Mouse (Mus musculus): ENCODE measurements at regions not wholly inside any gene's neighbourhood (a gene's known extent, or its start where the extent isn't known, plus 50 kb on each side); places are given as distances from the start of the nearest gene placed in this dataset.

- Histone ChIP-seq H3K4me1 (ENCODE audit: control insufficient read depth in 2 of 2, insufficient read depth in 2 of 2, low read length in 2 of 2) (peaks cover 9 to 21% of the 10 kb centered on the region in 2 experiments), H3K27ac (replicated peaks in 1 of 2; ENCODE audit: control insufficient read depth in 1 of 2, insufficient read depth in 1 of 2, low read depth in 2 of 2, low read length in 2 of 2) (no peak overlapping the region), H3K9me3 (ENCODE audit: control insufficient read depth, low read length) (no peaks in the 10 kb centered on the region), H3K4me3 (ENCODE audit: control insufficient read depth in 1 of 2, insufficient read depth in 1 of 2, low read depth in 1 of 2, low read length in 2 of 2) (peak overlapping the region; percentile 4 to 36; a peak in 2 of 4 replicates), H3K27me3 (ENCODE audit: control insufficient read depth, insufficient read depth, low read length) (no peaks in the 10 kb centered on the region), H3K36me3 (ENCODE audit: control insufficient read depth, insufficient read depth, low read length) (no peaks in the 10 kb centered on the region), H3K4me2 (ENCODE audit: low read length) (peak overlapping the region; percentile 78), H3K9ac (ENCODE audit: low read length) (peak overlapping the region; percentile 47; the same call in 1 of the 2 replicates)
- no peak for ATAC-seq (ENCODE audit: insufficient number of reproducible peaks, insufficient read depth, low FRiP score, low read depth)
- 7% methylated on average over 16 of the region's 16 CpGs for WGBS
These were observed 180.3 kb upstream of the Lrig3 start for GRCm38 (mm10) chr10:125785448-125786196.

- Histone ChIP-seq H3K4me1 (ENCODE audit: control insufficient read depth in 2 of 2, insufficient read depth in 2 of 2, low read length in 2 of 2) (peaks cover 9 to 21% of the 10 kb centered on the region in 2 experiments), H3K4me3 (ENCODE audit: control insufficient read depth in 1 of 2, insufficient read depth in 1 of 2, low read depth in 1 of 2, low read length in 2 of 2) (peak overlapping the region; percentile 21 to 36; a peak in 3 of 4 replicates), H3K27ac (replicated peaks in 1 of 2; ENCODE audit: control insufficient read depth in 1 of 2, insufficient read depth in 1 of 2, low read depth in 2 of 2, low read length in 2 of 2) (0 out of 4 replicates have a peak overlapping the region, but pooled peaks of 1 of the 2 experiments have one; percentile 6), H3K4me2 (ENCODE audit: low read length) (peak overlapping the region; percentile 78), H3K9me3 (ENCODE audit: control insufficient read depth, low read length) (no peaks in the 10 kb centered on the region), H3K27me3 (ENCODE audit: control insufficient read depth, insufficient read depth, low read length) (no peaks in the 10 kb centered on the region), H3K9ac (ENCODE audit: low read length) (peak overlapping the region; percentile 47; the same call in 1 of the 2 replicates), H3K36me3 (ENCODE audit: control insufficient read depth, insufficient read depth, low read length) (no peaks in the 10 kb centered on the region)
- WGBS = 13% methylated on average over 10 of the region's 10 CpGs
- ATAC-seq (ENCODE audit: insufficient number of reproducible peaks, insufficient read depth, low FRiP score, low read depth) = no peak
These were observed 179.6 kb upstream of the Lrig3 start for GRCm38 (mm10) chr10:125786197-125786879.

GRCm38 (mm10) chr10:125786880-125787337, 179.1 kb upstream of the Lrig3 start:
- Histone ChIP-seq H3K4me1 (ENCODE audit: control insufficient read depth in 2 of 2, insufficient read depth in 2 of 2, low read length in 2 of 2) (peaks cover 9 to 21% of the 10 kb centered on the region in 2 experiments), H3K27me3 (ENCODE audit: control insufficient read depth, insufficient read depth, low read length) (no peaks in the 10 kb centered on the region), H3K9ac (ENCODE audit: low read length) (peak overlapping the region; percentile 47; the same call in 1 of the 2 replicates), H3K27ac (replicated peaks in 1 of 2; ENCODE audit: control insufficient read depth in 1 of 2, insufficient read depth in 1 of 2, low read depth in 2 of 2, low read length in 2 of 2) (peak overlapping the region in 1 of 2 experiments; percentile 41; a peak in 3 of 4 replicates), H3K4me3 (ENCODE audit: control insufficient read depth in 1 of 2, insufficient read depth in 1 of 2, low read depth in 1 of 2, low read length in 2 of 2) (peak overlapping the region; percentile 21 to 36), H3K36me3 (ENCODE audit: control insufficient read depth, insufficient read depth, low read length) (no peaks in the 10 kb centered on the region), H3K9me3 (ENCODE audit: control insufficient read depth, low read length) (no peaks in the 10 kb centered on the region), H3K4me2 (ENCODE audit: low read length) (peak overlapping the region; percentile 78)
- WGBS = 1% methylated on average over 17 of the region's 17 CpGs
- ATAC-seq (ENCODE audit: insufficient number of reproducible peaks, insufficient read depth, low FRiP score, low read depth) = no peak

- Histone ChIP-seq H3K27ac (replicated peaks in 1 of 2; ENCODE audit: control insufficient read depth in 1 of 2, insufficient read depth in 1 of 2, low read depth in 2 of 2, low read length in 2 of 2) (peak overlapping the region in 1 of 2 experiments; percentile 41; a peak in 2 of 4 replicates), H3K4me1 (ENCODE audit: control insufficient read depth in 2 of 2, insufficient read depth in 2 of 2, low read length in 2 of 2) (peaks cover 9 to 21% of the 10 kb centered on the region in 2 experiments), H3K9me3 (ENCODE audit: control insufficient read depth, low read length) (no peaks in the 10 kb centered on the region), H3K27me3 (ENCODE audit: control insufficient read depth, insufficient read depth, low read length) (no peaks in the 10 kb centered on the region), H3K4me2 (ENCODE audit: low read length) (peak overlapping the region; percentile 78), H3K4me3 (ENCODE audit: control insufficient read depth in 1 of 2, insufficient read depth in 1 of 2, low read depth in 1 of 2, low read length in 2 of 2) (peak overlapping the region; percentile 21 to 36; a peak in 3 of 4 replicates), H3K9ac (ENCODE audit: low read length) (no peak overlapping the region), H3K36me3 (ENCODE audit: control insufficient read depth, insufficient read depth, low read length) (no peaks in the 10 kb centered on the region)
- 33% methylated on average over 19 of the region's 19 CpGs for WGBS
- no peak for ATAC-seq (ENCODE audit: insufficient number of reproducible peaks, insufficient read depth, low FRiP score, low read depth)
These were observed 178.4 kb upstream of the Lrig3 start for GRCm38 (mm10) chr10:125787441-125788060.

- H3K27me3 ChIP-seq (ENCODE audit: control insufficient read depth, insufficient read depth, low read length) = no peaks in the 10 kb centered on the region
- H3K4me1 ChIP-seq (ENCODE audit: control insufficient read depth in 2 of 2, insufficient read depth in 2 of 2, low read length in 2 of 2) = peaks cover 9 to 21% of the 10 kb centered on the region in 2 experiments
- no peak overlapping the region for H3K4me3 ChIP-seq (ENCODE audit: control insufficient read depth in 1 of 2, insufficient read depth in 1 of 2, low read depth in 1 of 2, low read length in 2 of 2)
- H3K36me3 ChIP-seq (ENCODE audit: control insufficient read depth, insufficient read depth, low read length) = no peaks in the 10 kb centered on the region
- H3K27ac ChIP-seq (replicated peaks in 1 of 2; ENCODE audit: control insufficient read depth in 1 of 2, insufficient read depth in 1 of 2, low read depth in 2 of 2, low read length in 2 of 2) = no peak overlapping the region
- H3K9me3 ChIP-seq (ENCODE audit: control insufficient read depth, low read length) = no peaks in the 10 kb centered on the region
- no peak overlapping the region for H3K9ac ChIP-seq (ENCODE audit: low read length)
- WGBS = 96% methylated on average over 2 of the region's 2 CpGs
- no peak for ATAC-seq (ENCODE audit: insufficient number of reproducible peaks, insufficient read depth, low FRiP score, low read depth)
- no peak overlapping the region for H3K4me2 ChIP-seq (ENCODE audit: low read length)
These were observed 177.7 kb upstream of the Lrig3 start for GRCm38 (mm10) chr10:125788262-125788661.

GRCm38 (mm10) chr10:125790924-125791323, 175.0 kb upstream of the Lrig3 start:
- Histone ChIP-seq H3K4me1 (ENCODE audit: control insufficient read depth in 2 of 2, insufficient read depth in 2 of 2, low read length in 2 of 2) (peaks cover 4 to 13% of the 10 kb centered on the region in 2 experiments), H3K4me3 (ENCODE audit: control insufficient read depth in 1 of 2, insufficient read depth in 1 of 2, low read depth in 1 of 2, low read length in 2 of 2) (no peak overlapping the region), H3K27me3 (ENCODE audit: control insufficient read depth, insufficient read depth, low read length) (no peaks in the 10 kb centered on the region), H3K4me2 (ENCODE audit: low read length) (no peak overlapping the region), H3K9me3 (ENCODE audit: control insufficient read depth, low read length) (no peaks in the 10 kb centered on the region), H3K27ac (replicated peaks in 1 of 2; ENCODE audit: control insufficient read depth in 1 of 2, insufficient read depth in 1 of 2, low read depth in 2 of 2, low read length in 2 of 2) (no peak overlapping the region), H3K36me3 (ENCODE audit: control insufficient read depth, insufficient read depth, low read length) (no peaks in the 10 kb centered on the region), H3K9ac (ENCODE audit: low read length) (no peak overlapping the region)
- 81% methylated on average over 2 of the region's 2 CpGs for WGBS
- ATAC-seq (ENCODE audit: insufficient number of reproducible peaks, insufficient read depth, low FRiP score, low read depth) = no peak

- no peaks in the 10 kb centered on the region for H3K36me3 ChIP-seq (ENCODE audit: control insufficient read depth, insufficient read depth, low read length)
- no peak overlapping the region for H3K4me3 ChIP-seq (ENCODE audit: control insufficient read depth in 1 of 2, insufficient read depth in 1 of 2, low read depth in 1 of 2, low read length in 2 of 2)
- no peaks in the 10 kb centered on the region for H3K27me3 ChIP-seq (ENCODE audit: control insufficient read depth, insufficient read depth, low read length)
- no peak for ATAC-seq (ENCODE audit: insufficient number of reproducible peaks, insufficient read depth, low FRiP score, low read depth)
- H3K9me3 ChIP-seq (ENCODE audit: control insufficient read depth, low read length) = no peaks in the 10 kb centered on the region
- H3K4me1 ChIP-seq (ENCODE audit: control insufficient read depth in 2 of 2, insufficient read depth in 2 of 2, low read length in 2 of 2) = no peaks in the 10 kb centered on the region
- no peak overlapping the region for H3K27ac ChIP-seq (replicated peaks in 1 of 2; ENCODE audit: control insufficient read depth in 1 of 2, insufficient read depth in 1 of 2, low read depth in 2 of 2, low read length in 2 of 2)
- H3K4me2 ChIP-seq (ENCODE audit: low read length) = no peak overlapping the region
- H3K9ac ChIP-seq (ENCODE audit: low read length) = no peak overlapping the region
- WGBS = 91% methylated on average over 2 of the region's 2 CpGs
These were observed 171.5 kb upstream of the Lrig3 start for GRCm38 (mm10) chr10:125794504-125794903.

Data from heart, embryonic 14.5 days (tissue).